Mouse (Mus musculus) forebrain, embryonic 14.5 days (tissue): Measurements from ENCODE around the gene Panx2. TPM values are rescaled to one million over a fixed set of nuclear protein-coding genes. Genes with fewer than 3 reads are reported as not detected.

Experiments used
- ATAC-seq: fragments of 200-750 bp; cut with Nextera tagmentation; 2 replicates; pipeline ENCODE4 v1.8.0; 2017; ENCODE audit warnings: mild to moderate bottlenecking, moderate library complexity
- DNase-seq: peaks from one replicate; pipeline ENCODE4 v3.0.0-alpha.2; 2015; ENCODE audit warnings: low spot score
- H3K27ac ChIP-seq: fragments of 300-500 bp; sonication (generic); 2 replicates; pipeline ENCODE4 v1.5.1; 2014; ENCODE audit warnings: low read depth, mild to moderate bottlenecking, control low read depth, low read length, moderate library complexity
- H3K27me3 ChIP-seq: fragments of 300-500 bp; sonication (generic); replicated peaks from 2 replicates; pipeline ENCODE4 v1.6.1; 2014; ENCODE audit warnings: low read length, control low read depth, mixed read lengths; ENCODE audit not compliant: control insufficient read depth, insufficient read depth
- H3K36me3 ChIP-seq: fragments of 300-500 bp; sonication (generic); 2 replicates; pipeline ENCODE4 v1.6.1; 2014; ENCODE audit warnings: low read length, control low read depth; ENCODE audit not compliant: control insufficient read depth, insufficient read depth
- H3K4me1 ChIP-seq: fragments of 300-500 bp; sonication (generic); 2 replicates; pipeline ENCODE4 v1.6.1; 2014; ENCODE audit warnings: antibody characterized with exemption, low read length, control low read depth; ENCODE audit not compliant: control insufficient read depth, insufficient read depth
- H3K4me2 ChIP-seq: fragments of 300-500 bp; sonication (generic); 2 replicates; pipeline ENCODE4 v1.6.1; 2014; ENCODE audit warnings: mild to moderate bottlenecking, control low read depth, low read length
- H3K4me3 ChIP-seq: fragments of 300-500 bp; sonication (generic); 2 replicates; pipeline ENCODE4 v1.5.1; 2014; ENCODE audit warnings: low read depth, low read length, control low read depth
- H3K9ac ChIP-seq: fragments of 300-500 bp; sonication (generic); 2 replicates; pipeline ENCODE4 v1.6.1; 2014; ENCODE audit warnings: mild to moderate bottlenecking, low read length, control low read depth, moderate library complexity
- H3K9me3 ChIP-seq: fragments of 300-500 bp; sonication (generic); replicated peaks from 2 replicates; pipeline ENCODE4 v1.6.1; 2016; ENCODE audit warnings: low read length, control low read depth, mixed read lengths; ENCODE audit not compliant: control insufficient read depth
- WGBS: fragments of 180-500 bp; shearing (Covaris S2); extraction: QIAGEN DNeasy Blood & Tissue Kit; methylation state at CpG from one replicate; pipeline ENCODE4 v1.1.7; 2014; 5-methylcytosine and 5-hydroxymethylcytosine counted together
- polyA plus RNA-seq: library from polyadenylated mRNA; unstranded; fragments of >200 nt; fragmentation: Nextera tagmentation; extraction: Ambion mirVana; gene quantifications from 2 replicates; pipeline ENCODE4 v1.2.1, GENCODE M21; 2014

The Panx2 gene
- polyA plus RNA-seq, 1 experiment from 2014 or later: 2.7 TPM

- WGBS: 84% methylated on average over 10 of the region's 10 CpGs
Observed at GRCm38 (mm10) chr15:89103921-89104320, 44.4 kb downstream of the Panx2 start.

DNA sequence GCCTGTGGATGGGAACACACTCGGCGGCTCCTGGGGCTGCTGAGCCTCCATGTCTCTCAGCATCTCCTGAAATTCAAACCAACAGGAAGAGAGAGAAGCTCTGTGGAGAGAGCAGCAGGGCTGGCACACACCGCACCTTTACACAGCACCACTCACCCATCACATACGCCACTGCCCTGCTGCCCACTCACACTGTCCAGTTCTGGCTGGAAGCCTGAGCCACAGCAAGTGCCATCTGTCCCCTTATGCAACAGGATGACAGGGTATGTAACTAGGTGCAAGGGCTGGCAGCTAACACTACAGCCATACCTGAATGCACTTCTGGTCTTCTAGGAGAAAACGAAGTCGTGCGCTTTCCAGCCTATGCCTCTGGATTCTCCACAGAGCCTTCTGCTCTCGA lies 44.9 kb downstream of the Panx2 start:
- DNase-seq: no peak

More at GRCm38 (mm10) chr15:89103921-89104320, 44.4 kb downstream of the Panx2 start:
- ATAC-seq (no peak), DNase-seq (no peak)
- Histone ChIP-seq H3K27ac (no peak overlapping the region), H3K9ac (no peak overlapping the region), H3K27me3 (no peaks in the 10 kb centered on the region), H3K4me3 (no peak overlapping the region), H3K36me3 (peaks cover 100% of the 10 kb centered on the region), H3K4me1 (no peaks in the 10 kb centered on the region), H3K9me3 (no peaks in the 10 kb centered on the region), H3K4me2 (no peak overlapping the region)

GRCm38 (mm10) chr15:89106073-89106472 lies 46.5 kb downstream of the Panx2 start:
- H3K36me3 ChIP-seq: peaks cover 100% of the 10 kb centered on the region
- 83% methylated on average over 13 of the region's 13 CpGs for whole genome bisulfite sequencing
- H3K27ac ChIP-seq: no peak overlapping the region
- H3K4me1 ChIP-seq: no peaks in the 10 kb centered on the region
- no peak overlapping the region for H3K9ac ChIP-seq
- H3K9me3 ChIP-seq: no peaks in the 10 kb centered on the region
- no peak for DNase-seq
- ATAC-seq: no peak
- no peak overlapping the region for H3K4me2 ChIP-seq
- H3K27me3 ChIP-seq: no peaks in the 10 kb centered on the region
- no peak overlapping the region for H3K4me3 ChIP-seq

More for the DNA sequence above, 44.9 kb downstream of the Panx2 start:
- Histone ChIP-seq H3K27me3 (no peaks in the 10 kb centered on the region), H3K9ac (no peak overlapping the region), H3K4me3 (no peak overlapping the region), H3K4me1 (no peaks in the 10 kb centered on the region), H3K4me2 (no peak overlapping the region), H3K9me3 (no peaks in the 10 kb centered on the region), H3K36me3 (peaks cover 100% of the 10 kb centered on the region), H3K27ac (no peak overlapping the region)
- no peak for ATAC-seq
- WGBS: 96% methylated on average over 8 of the region's 8 CpGs

DNA sequence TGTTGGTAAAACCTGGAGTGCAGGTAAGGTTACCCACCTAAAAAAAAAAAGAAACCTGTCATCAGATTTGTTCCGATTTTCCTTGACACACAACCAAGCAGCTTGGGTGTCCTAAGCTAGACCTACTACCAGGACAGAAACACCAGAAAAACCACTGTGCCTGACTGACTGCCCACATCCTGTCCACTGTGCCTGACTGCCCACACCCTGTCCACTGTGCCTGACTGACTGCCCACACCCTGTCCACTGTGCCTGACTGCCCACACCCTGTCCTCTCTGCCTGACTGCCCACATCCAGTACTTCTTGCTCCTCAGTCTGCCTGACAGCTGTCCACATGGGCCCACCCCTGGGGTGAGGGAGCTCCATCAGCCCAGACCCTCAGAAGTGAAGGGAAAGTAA lies 47.4 kb downstream of the Panx2 start:
- Histone ChIP-seq H3K36me3 (peaks cover 100% of the 10 kb centered on the region), H3K27me3 (no peaks in the 10 kb centered on the region), H3K4me2 (no peak overlapping the region), H3K9me3 (no peaks in the 10 kb centered on the region), H3K27ac (no peak overlapping the region), H3K4me3 (no peak overlapping the region), H3K4me1 (no peaks in the 10 kb centered on the region), H3K9ac (no peak overlapping the region)
- ATAC-seq (no peak), DNase-seq (no peak)
- WGBS: 81% methylated on average over 1 of the region's 1 CpGs

- Histone ChIP-seq H3K9me3 (no peaks in the 10 kb centered on the region), H3K27me3 (no peaks in the 10 kb centered on the region), H3K36me3 (peaks cover 98% of the 10 kb centered on the region), H3K4me3 (no peak overlapping the region), H3K4me2 (no peak overlapping the region), H3K4me1 (no peaks in the 10 kb centered on the region), H3K9ac (no peak overlapping the region), H3K27ac (no peak overlapping the region)
- DNase-seq: no peak
- 83% methylated on average over 9 of the region's 9 CpGs for WGBS
- no peak for ATAC-seq
Observed at GRCm38 (mm10) chr15:89110147-89110546, 50.6 kb downstream of the Panx2 start.

- no peak for ATAC-seq
- Histone ChIP-seq H3K4me1 (peaks cover 23% of the 10 kb centered on the region), H3K9me3 (no peaks in the 10 kb centered on the region), H3K4me2 (no peak overlapping the region), H3K9ac (no peak overlapping the region), H3K27me3 (no peaks in the 10 kb centered on the region), H3K4me3 (no peak overlapping the region), H3K36me3 (peaks cover 61% of the 10 kb centered on the region), H3K27ac (no peak overlapping the region)
- peak; percentile 21 for DNase-seq
Observed at GRCm38 (mm10) chr15:89118007-89118406, 58.5 kb downstream of the Panx2 start.

DNA sequence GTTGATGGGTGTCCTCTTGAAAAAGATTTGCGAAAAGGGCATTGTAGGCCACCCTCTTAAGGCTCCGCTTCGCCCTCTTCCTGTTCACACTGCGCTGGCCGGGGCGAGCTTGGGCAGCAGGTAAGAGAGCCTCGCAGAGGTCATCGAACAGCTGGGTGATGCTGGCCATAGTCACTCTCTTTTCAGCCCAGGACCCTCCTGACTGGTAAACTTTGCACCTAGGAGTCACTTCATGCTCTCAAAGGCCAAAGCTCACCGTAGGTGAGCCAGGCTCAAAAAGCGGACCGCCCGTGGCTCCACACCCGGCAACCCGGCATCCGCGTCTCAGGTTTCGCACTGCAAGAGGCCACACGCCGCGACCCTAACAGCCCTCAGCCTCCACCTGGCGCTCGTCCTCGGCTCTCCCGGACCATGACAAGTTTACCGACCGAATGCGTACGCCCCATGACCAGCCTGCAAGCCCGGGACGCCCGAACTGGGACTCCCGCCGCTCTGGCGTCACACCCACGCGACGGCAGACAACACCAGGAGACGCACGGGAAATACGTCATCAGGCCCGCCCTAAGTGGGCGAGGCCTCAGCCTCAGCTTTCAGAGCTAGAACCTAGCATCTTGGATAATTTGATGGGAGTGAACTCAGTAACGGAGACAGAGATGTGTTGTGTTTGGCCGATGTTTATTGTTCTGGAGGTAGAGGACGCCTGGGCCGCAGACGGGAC lies 63.3 kb downstream of the Panx2 start, which contains the start of gene Tubgcp6:
Tubgcp6 (minus strand) TSS at position 464 of the 718 bp plus-strand sequence.
- Histone ChIP-seq H3K9ac (peak within 1 kb of the TSS; percentile 80), H3K27ac (peak within 1 kb of the TSS; percentile 83), H3K36me3 (peaks cover 27% of the 10 kb centered on the region), H3K9me3 (no peaks in the 10 kb centered on the region), H3K4me1 (peaks cover 30% of the 10 kb centered on the region), H3K27me3 (no peaks in the 10 kb centered on the region), H3K4me3 (peak within 1 kb of the TSS; percentile 89), H3K4me2 (peak within 1 kb of the TSS; percentile 96)
- whole genome bisulfite sequencing: under 1% methylated on average over 47 of the region's 47 CpGs
- ATAC-seq (peak; percentile 90), DNase-seq (peak; percentile 98)

Other genes with a start within 250 kb of the Panx2 start
- 8.4 and 8.8 TPM in 2 replicates for gene Alg12, start 240.4 kb upstream of the Panx2 start, polyA plus RNA-seq
- 65.5 and 65.8 TPM in 2 replicates for gene Creld2, start 240.1 kb upstream of the Panx2 start, polyA plus RNA-seq
- 49.1 and 52.9 TPM in 2 replicates for gene Pim3, start 197.5 kb upstream of the Panx2 start, polyA plus RNA-seq
- gene Ttll8, start 105.3 kb upstream of the Panx2 start, polyA plus RNA-seq: 0.17 TPM in 1 of 2 replicates, not detected in the other
- gene Mlc1, start 80.7 kb upstream of the Panx2 start, polyA plus RNA-seq: 20.5 and 22.9 TPM in 2 replicates
- not detected in 2 replicates for gene Mov10l1, start 76.8 kb upstream of the Panx2 start, polyA plus RNA-seq
- gene Trabd, start 15.4 kb downstream of the Panx2 start, polyA plus RNA-seq: 39.7 and 40.3 TPM in 2 replicates
- gene Selenoo, start 29.4 kb downstream of the Panx2 start, polyA plus RNA-seq: 20.9 and 24.7 TPM in 2 replicates
- 15.9 and 17.0 TPM in 2 replicates for gene Tubgcp6, start 63.4 kb downstream of the Panx2 start, polyA plus RNA-seq
- 18.4 and 25.4 TPM in 2 replicates for gene Hdac10, start 69.0 kb downstream of the Panx2 start, polyA plus RNA-seq
- 4.8 and 5.1 TPM in 2 replicates for gene Mapk12, start 81.0 kb downstream of the Panx2 start, polyA plus RNA-seq
- gene Mapk11, start 89.9 kb downstream of the Panx2 start, polyA plus RNA-seq: 28.1 and 30.1 TPM in 2 replicates
- 101 TPM in 2 replicates for gene Plxnb2, start 121.1 kb downstream of the Panx2 start, polyA plus RNA-seq
- gene Dennd6b, start 136.8 kb downstream of the Panx2 start, polyA plus RNA-seq: 39.0 and 49.2 TPM in 2 replicates
- gene Ppp6r2, start 151.8 kb downstream of the Panx2 start, polyA plus RNA-seq: 69.4 and 77.1 TPM in 2 replicates